Mouse (Mus musculus): ENCODE measurements around the gene Hus1b.

DNA sequence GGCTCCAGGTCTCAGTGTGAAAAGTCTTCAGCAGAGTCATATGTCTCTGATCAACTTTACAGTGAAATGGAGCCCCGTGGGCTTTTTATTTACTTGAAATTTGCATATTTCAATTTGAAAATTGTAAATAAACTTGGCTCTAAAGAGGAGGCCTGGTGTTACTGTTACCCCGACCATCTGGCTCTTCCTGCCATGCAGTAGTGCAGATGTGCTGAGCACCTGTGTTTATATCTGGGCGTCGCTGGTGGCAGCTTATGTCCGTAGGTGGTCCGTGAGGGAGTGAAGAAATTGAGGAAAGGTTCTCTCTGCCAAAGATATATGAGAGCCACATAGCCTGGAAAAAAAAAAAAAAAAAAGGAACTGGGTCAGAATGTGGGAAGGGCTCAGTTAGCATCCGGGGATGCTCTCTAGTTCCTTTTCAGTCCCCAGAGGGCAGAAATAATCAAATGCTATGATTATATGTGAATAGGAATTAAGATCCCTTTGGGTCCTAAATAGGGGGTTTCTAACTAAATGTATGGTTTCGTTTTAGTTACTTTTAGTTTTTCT is 29.1 kb upstream of the Hus1b start:
- TF ChIP-seq ZC3H11A (IDR thresholded peaks at IDR 0.05; ENCODE audit: low read depth, low read length) (no peak), SIN3A (IDR thresholded peaks at IDR 0.05; ENCODE audit: low read length) (no peak)

Data from MEL (cell line).